ENCODE assay signal across 8 mouse cellular contexts in the genomic region with DNA sequence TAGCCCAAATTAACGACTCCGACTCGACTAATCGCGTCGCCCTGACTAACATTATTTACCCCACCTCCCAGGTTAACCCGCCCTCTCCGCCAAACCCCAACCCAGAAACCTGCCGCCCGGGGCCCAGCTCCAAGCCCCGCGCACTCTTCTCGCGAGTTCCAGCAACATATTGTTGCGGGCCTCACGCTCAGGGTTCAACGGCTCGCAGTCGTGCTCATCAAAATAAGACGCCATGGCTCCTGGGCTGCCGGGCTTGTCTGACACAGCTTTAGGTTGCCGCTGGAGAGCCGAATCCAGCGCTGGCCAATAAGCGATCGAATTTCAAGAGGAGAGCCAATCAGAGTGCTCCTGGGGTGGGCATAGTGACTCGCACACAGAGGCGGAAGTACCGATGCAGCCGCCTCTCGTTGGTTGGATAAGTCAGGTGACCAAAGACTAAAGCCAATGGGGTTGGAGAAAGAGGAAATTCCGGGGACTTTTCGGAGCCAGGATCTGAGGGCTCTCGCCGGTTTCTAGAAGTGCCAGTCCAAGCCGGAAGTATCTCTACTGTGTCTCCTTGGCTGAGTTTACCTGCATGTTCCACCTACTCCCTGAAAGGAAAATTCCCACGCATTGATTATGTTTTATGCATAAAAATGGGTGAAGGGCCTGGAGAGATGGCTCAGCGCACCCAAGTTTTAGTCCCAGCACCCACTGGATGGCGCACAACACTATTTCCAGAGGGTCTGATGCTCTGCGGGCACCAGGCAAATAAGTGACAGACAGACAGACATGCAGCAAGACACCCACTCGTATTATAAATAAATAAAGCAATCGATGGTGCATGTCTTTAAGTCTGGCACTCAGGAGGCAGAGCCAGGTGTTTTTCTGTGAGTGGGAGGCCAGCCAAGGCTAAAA. TPM values are rescaled to one million over a fixed set of nuclear protein-coding genes. Genes with fewer than 3 reads are reported as not detected.
DNase-seq lines count a peak whose midpoint lies in the region; ATAC-seq lines count a peak whose summit lies in the region.

No protein-coding gene starts in this region.

- peaks cover 16 to 22% of the 10 kb centered on the region in 2 experiments for H3K4me1 ChIP-seq in heart, embryonic 14.5 days (ENCODE audit: control insufficient read depth in 2 of 2, insufficient read depth in 2 of 2, low read length in 2 of 2)
- peaks cover 56% of the 10 kb centered on the region for H3K4me1 ChIP-seq in liver, embryonic 13.5 days (replicated peaks)
- H3K4me1 ChIP-seq in stomach, embryonic 16.5 days (ENCODE audit: control insufficient read depth, insufficient read depth, low read length) = peaks cover 26% of the 10 kb centered on the region

- H3K27ac ChIP-seq in heart, embryonic 14.5 days (replicated peaks in 1 of 2; ENCODE audit: control insufficient read depth in 1 of 2, insufficient read depth in 1 of 2, low read depth in 2 of 2, low read length in 2 of 2) = peak overlapping the region; percentile 78
- peak overlapping the region; percentile 89 for H3K27ac ChIP-seq in liver, embryonic 13.5 days
- peak overlapping the region; percentile 80 for H3K27ac ChIP-seq in stomach, embryonic 16.5 days (ENCODE audit: low read length)

- no peaks in the 10 kb centered on the region for H3K27me3 ChIP-seq in heart, embryonic 14.5 days (ENCODE audit: control insufficient read depth, insufficient read depth, low read length)
- 0 out of 2 replicates have a peak, but pooled peaks cover 2% of the 10 kb centered on the region for H3K27me3 ChIP-seq in liver, embryonic 13.5 days
- no peaks in the 10 kb centered on the region for H3K27me3 ChIP-seq in stomach, embryonic 16.5 days (ENCODE audit: control insufficient read depth, insufficient read depth, low read length)

- ATAC-seq in CD4-positive, CD25-positive, alpha-beta regulatory T cell, adult 4 months = peak; percentile 98
- ATAC-seq in heart, embryonic 14.5 days (ENCODE audit: insufficient number of reproducible peaks, insufficient read depth, low FRiP score, low read depth) = peak; percentile 98
- ATAC-seq in liver, embryonic 13.5 days (ENCODE audit: low read depth) = peak; percentile 94
- peak; percentile 97 for ATAC-seq in stomach, embryonic 16.5 days (ENCODE audit: insufficient read depth, low FRiP score)

- H3K36me3 ChIP-seq in heart, embryonic 14.5 days (ENCODE audit: control insufficient read depth, insufficient read depth, low read length) = peaks cover 34% of the 10 kb centered on the region
- H3K36me3 ChIP-seq in liver, embryonic 13.5 days = peaks cover 31% of the 10 kb centered on the region
- 0 out of 2 replicates have a peak, but pooled peaks cover 11% of the 10 kb centered on the region for H3K36me3 ChIP-seq in stomach, embryonic 16.5 days (ENCODE audit: control insufficient read depth, insufficient read depth, low read length)

- under 1% methylated on average over 42 of the region's 42 CpGs for WGBS in heart, embryonic 14.5 days
- under 1% methylated on average over 42 of the region's 42 CpGs for WGBS in liver, embryonic 13.5 days (ENCODE audit: insufficient replicate concordance)
- under 1% methylated on average over 42 of the region's 42 CpGs for WGBS in stomach, embryonic 16.5 days

- peak; percentile 96 for DNase-seq in c-Kit-negative CD71-positive TER-119-positive erythroid progenitor cells, embryonic 14.5 days (ENCODE audit: low read depth, low spot score)
- peak; percentile 98 for DNase-seq in fibroblast of lung, adult 2 months (ENCODE audit: low read depth)
- DNase-seq in kidney, postnatal 14 days = peak; percentile 97
- peak; percentile 96 for DNase-seq in liver, embryonic 13.5 days
- DNase-seq in neural tube, embryonic 10.5 days (ENCODE audit: extremely low spot score, low spot score) = peak; percentile 88

- peak overlapping the region; percentile 91 for H3K4me2 ChIP-seq in heart, embryonic 14.5 days (ENCODE audit: low read length)
- H3K4me2 ChIP-seq in liver, embryonic 13.5 days = peak overlapping the region; percentile 82
- peak overlapping the region; percentile 81 for H3K4me2 ChIP-seq in stomach, embryonic 16.5 days (ENCODE audit: low read depth, low read length)

- H3K9ac ChIP-seq in heart, embryonic 14.5 days (ENCODE audit: low read length) = peak overlapping the region; percentile 87
- peak overlapping the region; percentile 83 for H3K9ac ChIP-seq in liver, embryonic 13.5 days
- peak overlapping the region; percentile 85 for H3K9ac ChIP-seq in stomach, embryonic 16.5 days (ENCODE audit: low read length)

- no peaks in the 10 kb centered on the region for H3K9me3 ChIP-seq in heart, embryonic 14.5 days (ENCODE audit: control insufficient read depth, low read length)
- no peaks in the 10 kb centered on the region for H3K9me3 ChIP-seq in liver, embryonic 13.5 days (replicated peaks)
- H3K9me3 ChIP-seq in stomach, embryonic 16.5 days (replicated peaks; ENCODE audit: control insufficient read depth, low read length) = no peaks in the 10 kb centered on the region

- peak overlapping the region; percentile 86 to 90 for H3K4me3 ChIP-seq in heart, embryonic 14.5 days (ENCODE audit: control insufficient read depth in 1 of 2, insufficient read depth in 1 of 2, low read depth in 1 of 2, low read length in 2 of 2)
- peak overlapping the region; percentile 80 for H3K4me3 ChIP-seq in liver, embryonic 13.5 days (replicated peaks)
- peak overlapping the region; percentile 91 for H3K4me3 ChIP-seq in stomach, embryonic 16.5 days (replicated peaks; ENCODE audit: low read length)

RNA-seq across cellular contexts. Expression of a gene that starts 4.4 kb away (rescaled TPM):
- polyA plus RNA-seq in CD4-positive, CD25-positive, alpha-beta regulatory T cell, adult 4 months (2017; shearing (Covaris generic)) = 100 to 1,000 TPM; 141 to 148 TPM
- 88.3 and 89.0 TPM in 2 replicates for polyA plus RNA-seq in heart, embryonic 14.5 days (2014; fragmentation: Nextera tagmentation; extraction: Ambion mirVana)
- 76.9 and 82.6 TPM in 2 replicates for polyA plus RNA-seq in liver, embryonic 13.5 days (2015; fragmentation: Nextera tagmentation; extraction: Ambion mirVana)
- 139 and 143 TPM in 2 replicates for polyA plus RNA-seq in stomach, embryonic 16.5 days (2015; fragmentation: Nextera tagmentation; extraction: Ambion mirVana)

RNA-seq across cellular contexts. Expression of a gene that starts 7.1 kb away (rescaled TPM):
- polyA plus RNA-seq in CD4-positive, CD25-positive, alpha-beta regulatory T cell, adult 4 months (2017; shearing (Covaris generic)) = 1 to 10 TPM in 1 of 2 experiments, under 1 TPM in 1; 0.57 to 1.6 TPM
- 14.4 and 16.4 TPM in 2 replicates for polyA plus RNA-seq in heart, embryonic 14.5 days (2014; fragmentation: Nextera tagmentation; extraction: Ambion mirVana)
- polyA plus RNA-seq in liver, embryonic 13.5 days (2015; fragmentation: Nextera tagmentation; extraction: Ambion mirVana) = 32.5 and 37.9 TPM in 2 replicates
- 16.6 and 18.5 TPM in 2 replicates for polyA plus RNA-seq in stomach, embryonic 16.5 days (2015; fragmentation: Nextera tagmentation; extraction: Ambion mirVana)

RNA-seq across cellular contexts. Expression of a gene that starts 15.3 kb away (rescaled TPM):
- polyA plus RNA-seq in CD4-positive, CD25-positive, alpha-beta regulatory T cell, adult 4 months (2017; shearing (Covaris generic)) = 10 to 100 TPM; 17.7 to 18.4 TPM
- 13.7 and 13.8 TPM in 2 replicates for polyA plus RNA-seq in heart, embryonic 14.5 days (2014; fragmentation: Nextera tagmentation; extraction: Ambion mirVana)
- 14.5 and 17.7 TPM in 2 replicates for polyA plus RNA-seq in liver, embryonic 13.5 days (2015; fragmentation: Nextera tagmentation; extraction: Ambion mirVana)
- polyA plus RNA-seq in stomach, embryonic 16.5 days (2015; fragmentation: Nextera tagmentation; extraction: Ambion mirVana) = 25.9 and 26.7 TPM in 2 replicates

RNA-seq across cellular contexts. Expression of a gene that starts 17.4 kb away (rescaled TPM):
- polyA plus RNA-seq in CD4-positive, CD25-positive, alpha-beta regulatory T cell, adult 4 months (2017; shearing (Covaris generic)) = 10 to 100 TPM; 19.2 to 19.7 TPM
- 32.4 and 32.8 TPM in 2 replicates for polyA plus RNA-seq in heart, embryonic 14.5 days (2014; fragmentation: Nextera tagmentation; extraction: Ambion mirVana)
- polyA plus RNA-seq in liver, embryonic 13.5 days (2015; fragmentation: Nextera tagmentation; extraction: Ambion mirVana) = 52.6 and 60.6 TPM in 2 replicates
- 29.7 and 31.4 TPM in 2 replicates for polyA plus RNA-seq in stomach, embryonic 16.5 days (2015; fragmentation: Nextera tagmentation; extraction: Ambion mirVana)

RNA-seq across cellular contexts. Expression of a gene that starts 17.9 kb away (rescaled TPM):
- 10 to 100 TPM; 66.7 to 70.3 TPM for polyA plus RNA-seq in CD4-positive, CD25-positive, alpha-beta regulatory T cell, adult 4 months (2017; shearing (Covaris generic))
- 58.1 and 61.9 TPM in 2 replicates for polyA plus RNA-seq in heart, embryonic 14.5 days (2014; fragmentation: Nextera tagmentation; extraction: Ambion mirVana)
- polyA plus RNA-seq in liver, embryonic 13.5 days (2015; fragmentation: Nextera tagmentation; extraction: Ambion mirVana) = 99.0 and 99.7 TPM in 2 replicates
- polyA plus RNA-seq in stomach, embryonic 16.5 days (2015; fragmentation: Nextera tagmentation; extraction: Ambion mirVana) = 25.2 and 30.4 TPM in 2 replicates

Comparison
In these comparisons a context has a peak if more than half of its experiments do, and no peak if none do; other contexts are left out.
1. Peak in every context shown above with its lines: DNase-seq, ATAC-seq, H3K4me3 ChIP-seq and H3K27ac ChIP-seq.